Mouse (Mus musculus): Measurements from ENCODE around the gene D630045J12Rik. TPM values are rescaled to one million over a fixed set of nuclear protein-coding genes. Genes with fewer than 3 reads are reported as not detected.

Gene D630045J12Rik
- polyA plus RNA-seq, 1 experiment from 2014 or later, result 12.6 TPM

- H3K9ac ChIP-seq (replicated peaks), result no peak overlapping the region
- ATAC-seq (ENCODE audit: low FRiP score), result no peak
- H3K4me1 ChIP-seq, result no peaks in the 10 kb centered on the region
- H3K36me3 ChIP-seq, result no peaks in the 10 kb centered on the region
- no peak overlapping the region for H3K4me2 ChIP-seq
- WGBS, result 68% methylated on average over 4 of the region's 4 CpGs
- H3K9me3 ChIP-seq (replicated peaks), result no peaks in the 10 kb centered on the region
- H3K27ac ChIP-seq (replicated peaks), result no peak overlapping the region
- no peaks in the 10 kb centered on the region for H3K27me3 ChIP-seq (replicated peaks)
- no peak overlapping the region for H3K4me3 ChIP-seq (replicated peaks)
Observed at GRCm38 (mm10) chr6:38080364-38080763, 173.4 kb downstream of the D630045J12Rik start.

GRCm38 (mm10) chr6:38073592-38073991, 180.2 kb downstream of the D630045J12Rik start:
- H3K36me3 ChIP-seq, result no peaks in the 10 kb centered on the region
- no peak overlapping the region for H3K4me3 ChIP-seq (replicated peaks)
- no peaks in the 10 kb centered on the region for H3K9me3 ChIP-seq (replicated peaks)
- no peak overlapping the region for H3K4me2 ChIP-seq
- no peak overlapping the region for H3K9ac ChIP-seq (replicated peaks)
- WGBS, result 97% methylated on average over 3 of the region's 3 CpGs
- no peaks in the 10 kb centered on the region for H3K4me1 ChIP-seq
- no peaks in the 10 kb centered on the region for H3K27me3 ChIP-seq (replicated peaks)
- no peak overlapping the region for H3K27ac ChIP-seq (replicated peaks)
- no peak for ATAC-seq (ENCODE audit: low FRiP score)

Other genes with a start within 250 kb of the D630045J12Rik start
- 0.38 and 0.72 TPM in 2 replicates for gene Svopl, start 207.0 kb downstream of the D630045J12Rik start, polyA plus RNA-seq (2015; fragmentation: Nextera tagmentation; extraction: Ambion mirVana)
- gene Tmem213, start 144.8 kb downstream of the D630045J12Rik start, polyA plus RNA-seq (2015; fragmentation: Nextera tagmentation; extraction: Ambion mirVana), result not detected in 2 replicates
- gene Atp6v0a4, start 129.4 kb downstream of the D630045J12Rik start, polyA plus RNA-seq (2015; fragmentation: Nextera tagmentation; extraction: Ambion mirVana), result 0.49 and 0.79 TPM in 2 replicates
- 6.1 and 7.1 TPM in 2 replicates for gene Zc3hav1l, start 45.2 kb upstream of the D630045J12Rik start, polyA plus RNA-seq (2015; fragmentation: Nextera tagmentation; extraction: Ambion mirVana)
- 1.4 and 5.8 TPM in 2 replicates for gene Zc3hav1, start 100.6 kb upstream of the D630045J12Rik start, polyA plus RNA-seq (2015; fragmentation: Nextera tagmentation; extraction: Ambion mirVana)
- 4.5 and 4.8 TPM in 2 replicates for gene Ttc26, start 127.5 kb upstream of the D630045J12Rik start, polyA plus RNA-seq (2015; fragmentation: Nextera tagmentation; extraction: Ambion mirVana)
- 17.1 and 21.8 TPM in 2 replicates for gene Ubn2, start 179.9 kb upstream of the D630045J12Rik start, polyA plus RNA-seq (2015; fragmentation: Nextera tagmentation; extraction: Ambion mirVana)

All from neural tube, embryonic 15.5 days (tissue).